Comparison of ENCODE assay signal across 17 mouse cellular contexts in the genomic region with DNA sequence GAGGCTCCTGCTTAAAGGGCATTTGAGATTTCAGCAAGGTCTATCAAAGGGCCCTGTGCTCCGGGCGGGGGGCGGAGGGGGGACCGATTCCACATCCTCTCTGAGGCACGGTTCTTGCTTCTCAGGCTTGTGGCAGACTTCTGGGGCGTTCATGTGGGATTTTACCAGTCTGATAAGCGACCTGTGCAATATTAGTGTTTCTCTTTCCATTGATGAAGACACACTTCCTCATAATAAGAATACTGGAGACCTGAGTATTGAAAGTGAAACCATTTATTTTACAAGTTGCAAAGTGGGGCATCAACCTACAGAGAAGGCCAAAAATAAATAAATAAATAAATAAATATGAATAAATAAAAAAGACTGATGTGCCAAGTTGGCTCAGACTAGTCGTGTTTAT. TPM values are rescaled to one million over a fixed set of nuclear protein-coding genes. Genes with fewer than 3 reads are reported as not detected.
"Had no signal": no experiment of that assay in that cellular context is flagged by ENCODE, and none has a peak within 500 bp of the region (broad histone marks: within the 10 kb centered on the region; RNA-seq: fewer than 3 reads in every experiment).

No protein-coding gene starts in this region.

- H3K9ac ChIP-seq: kidney, embryonic 15.5 days; liver, embryonic 15.5 days; lung, embryonic 14.5 days; midbrain, embryonic 13.5 days; neural tube, embryonic 12.5 days; stomach, embryonic 15.5 days had no signal

- H3K36me3 ChIP-seq: kidney, embryonic 15.5 days; limb, embryonic 10.5 days; liver, embryonic 15.5 days; midbrain, embryonic 13.5 days; stomach, embryonic 15.5 days had no signal

- H3K27me3 ChIP-seq: kidney, embryonic 15.5 days; liver, embryonic 15.5 days; midbrain, embryonic 13.5 days; neural tube, embryonic 12.5 days; stomach, embryonic 15.5 days had no signal

- DNase-seq: kidney, adult 2 months; kidney, postnatal 14 days; lung, embryonic 14.5 days; lung, postnatal 14 days; right cerebral cortex, postnatal 4 days; spleen, adult 18-20 months had no signal

- H3K4me3 ChIP-seq: kidney, embryonic 15.5 days; limb, embryonic 10.5 days; liver, embryonic 15.5 days; midbrain, embryonic 13.5 days; neural tube, embryonic 12.5 days; stomach, embryonic 15.5 days had no signal

- H3K4me1 ChIP-seq: kidney, embryonic 15.5 days; liver, embryonic 15.5 days; stomach, embryonic 15.5 days had no signal

- H3K27ac ChIP-seq: kidney, embryonic 15.5 days; limb, embryonic 10.5 days; liver, embryonic 15.5 days; macrophage; midbrain, embryonic 13.5 days; neural tube, embryonic 12.5 days; stomach, embryonic 15.5 days had no signal

- H3K9me3 ChIP-seq: kidney, embryonic 15.5 days; limb, embryonic 10.5 days; liver, embryonic 15.5 days; midbrain, embryonic 13.5 days; neural tube, embryonic 12.5 days; stomach, embryonic 15.5 days had no signal

- H3K4me2 ChIP-seq: kidney, embryonic 15.5 days; liver, embryonic 11.5 days; liver, embryonic 15.5 days; lung, embryonic 14.5 days; midbrain, embryonic 13.5 days; neural tube, embryonic 12.5 days; stomach, embryonic 15.5 days had no signal

- ATAC-seq: intestine, embryonic 16.5 days; midbrain, embryonic 13.5 days had no signal

RNA-seq across cellular contexts. Expression of a gene that starts 34.5 kb away (rescaled TPM):
- total RNA-seq: neutrophil, adult 5-6 weeks had no signal
- polyA plus RNA-seq: intestine, embryonic 16.5 days; large intestine, adult 2 months; limb, embryonic 10.5 days; liver, embryonic 11.5 days; liver, embryonic 15.5 days; lung, embryonic 14.5 days; macrophage had no signal
